Mouse (Mus musculus) ES-E14 (cell line): Measurements from ENCODE around the gene Apopt1. TPM values are rescaled to one million over a fixed set of nuclear protein-coding genes. Genes with fewer than 3 reads are reported as not detected.

Source experiments
- DNase-seq: peaks from one replicate; pipeline ENCODE4 v3.0.0-alpha.2; 2013; ENCODE audit warnings: low read depth, low spot score
- H3K27ac ChIP-seq: 2 replicates; pipeline ENCODE4 v1.5.1; 2012; ENCODE audit warnings: low read depth, mild to moderate bottlenecking, low read length, moderate library complexity, mixed read lengths; ENCODE audit not compliant: poor library complexity, insufficient read depth, severe bottlenecking
- H3K36me3 ChIP-seq: 2 replicates; pipeline ENCODE4 v1.6.1; 2012; ENCODE audit warnings: mild to moderate bottlenecking, low read length, moderate library complexity, mixed read lengths; ENCODE audit not compliant: control insufficient read depth, poor library complexity, insufficient read depth, severe bottlenecking
- H3K4me1 ChIP-seq, 2 experiments: fragments of 150-350 bp in 1 of 2; sonication (generic) in 1 of 2; 2 replicates each; pipeline ENCODE4 v1.6.1; 2012; ENCODE audit warnings: low read length in 2 of 2, mild to moderate bottlenecking in 1 of 2, mixed read lengths in 1 of 2; ENCODE audit not compliant: control insufficient read depth in 2 of 2, insufficient read depth in 2 of 2, poor library complexity in 1 of 2
- H3K4me3 ChIP-seq, 2 experiments: fragments of 150-350 bp in 1 of 2; sonication (generic) in 1 of 2; 2 replicates each; pipeline ENCODE4 v1.5.1; 2012; ENCODE audit warnings: low read length in 2 of 2, low read depth in 1 of 2, mild to moderate bottlenecking in 1 of 2, mixed read lengths in 1 of 2; ENCODE audit not compliant: insufficient read depth in 1 of 2, poor library complexity in 1 of 2, severe bottlenecking in 1 of 2
- H3K9ac ChIP-seq: 2 replicates; pipeline ENCODE4 v1.6.1; 2012; ENCODE audit warnings: low read depth, mild to moderate bottlenecking, low read length, mixed read lengths; ENCODE audit not compliant: poor library complexity, insufficient read depth, severe bottlenecking
- H3K9me3 ChIP-seq: fragments of 150-350 bp; sonication (generic); 2 replicates; pipeline ENCODE4 v1.6.1; 2012; ENCODE audit warnings: low read depth, mild to moderate bottlenecking, low read length; ENCODE audit not compliant: control insufficient read depth, insufficient read depth
- CHD2 ChIP-seq: IDR thresholded peaks from 2 replicates; pipeline ENCODE4 v1.6.1; 2014; ENCODE audit warnings: mild to moderate bottlenecking, low read depth, low read length, inconsistent platforms
- HCFC1 ChIP-seq: IDR thresholded peaks from 2 replicates; pipeline ENCODE4 v1.6.1; 2012; ENCODE audit warnings: low read length, inconsistent platforms, borderline replicate concordance; ENCODE audit not compliant: insufficient read depth
- MAFK ChIP-seq: IDR thresholded peaks from 2 replicates; pipeline ENCODE4 v1.6.1; 2014; ENCODE audit warnings: mild to moderate bottlenecking, low read depth, low read length, inconsistent platforms; ENCODE audit not compliant: insufficient read depth
- ZC3H11A ChIP-seq: IDR thresholded peaks from 2 replicates; pipeline ENCODE4 v1.6.1; 2012; ENCODE audit warnings: low read depth, mild to moderate bottlenecking, inconsistent platforms, low read length, borderline replicate concordance
- ZNF384 ChIP-seq: IDR thresholded peaks from 2 replicates; pipeline ENCODE4 v1.6.1; 2012; ENCODE audit warnings: low read depth, low read length, inconsistent platforms
- in situ Hi-C, 2 experiments: fragments of 600-800 bp; cut with MboI; formaldehyde crosslinking; loops; one replicate each; pipeline ENCODE4 v1.15.1; 2025; ENCODE audit warnings: low sequenced_read_pairs in 2 of 2, inconsistent platforms in 1 of 2; ENCODE audit not compliant: unreplicated experiment in 2 of 2
- total RNA-seq: library from RNA; depleted of rRNA; stranded (reverse); fragments of 300-350 nt; gene quantifications from 2 replicates; pipeline ENCODE4 v1.2.3, GENCODE M21; 2012

Apopt1 gene
- total RNA-seq, 1 experiment = 15.2 TPM

- Histone ChIP-seq H3K4me3 (no peak overlapping the region), H3K27ac (no peak overlapping the region), H3K9ac (no peak overlapping the region), H3K36me3 (peaks cover 18% of the 10 kb centered on the region), H3K9me3 (no peaks in the 10 kb centered on the region), H3K4me1 (peaks cover 8 to 30% of the 10 kb centered on the region in 2 experiments; a peak in 3 of 4 replicates)
- TF ChIP-seq ZNF384 (no peak), MAFK (no peak), HCFC1 (no peak), ZC3H11A (no peak)
- in situ Hi-C loops = no loop called here
- no peak for DNase-seq
Observed at GRCm38 (mm10) chr12:111770651-111771050, 57.6 kb downstream of the Apopt1 start.

- DNase-seq = no peak
- no peaks in the 10 kb centered on the region for H3K9me3 ChIP-seq
- peaks cover 5 to 15% of the 10 kb centered on the region in 2 experiments; a peak in 2 of 4 replicates for H3K4me1 ChIP-seq
- no peak overlapping the region for H3K27ac ChIP-seq
- no peak for TF ChIP-seq CHD2
- TF ChIP-seq HCFC1 = no peak
- TF ChIP-seq MAFK = no peak
- no peak for TF ChIP-seq ZC3H11A
- no peak for TF ChIP-seq ZNF384
- in situ Hi-C loops = no loop called here
- peaks cover 34% of the 10 kb centered on the region for H3K36me3 ChIP-seq
- peak overlapping the region; percentile 2 to 22; a peak in 2 of 4 replicates for H3K4me3 ChIP-seq
- no peak overlapping the region for H3K9ac ChIP-seq
Observed at GRCm38 (mm10) chr12:111774156-111774555, 61.1 kb downstream of the Apopt1 start.

DNA sequence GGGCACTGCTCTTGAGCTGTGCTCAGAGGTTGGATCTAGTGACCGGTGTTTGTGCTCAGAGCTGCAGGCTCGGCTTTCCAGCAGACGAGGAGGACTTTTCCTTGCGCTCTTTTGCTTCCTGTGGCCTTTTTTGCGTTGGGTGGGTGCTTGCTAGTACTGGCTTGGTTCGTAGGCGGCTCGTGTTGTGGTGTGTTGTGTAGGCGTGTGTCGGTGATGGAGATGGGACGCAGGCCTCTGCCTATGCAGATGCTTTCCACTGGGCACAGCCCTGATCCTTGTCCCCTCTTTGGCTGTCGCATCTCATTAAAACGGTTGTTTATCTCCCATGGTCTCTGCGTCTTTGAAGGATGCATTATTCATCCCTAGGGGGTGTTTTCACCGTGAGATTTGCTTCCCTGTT lies 61.8 kb downstream of the Apopt1 start:
- Histone ChIP-seq H3K27ac (no peak overlapping the region), H3K9me3 (no peaks in the 10 kb centered on the region)
- TF ChIP-seq ZC3H11A (no peak), CHD2 (no peak), HCFC1 (no peak), MAFK (no peak), ZNF384 (no peak)

DNA sequence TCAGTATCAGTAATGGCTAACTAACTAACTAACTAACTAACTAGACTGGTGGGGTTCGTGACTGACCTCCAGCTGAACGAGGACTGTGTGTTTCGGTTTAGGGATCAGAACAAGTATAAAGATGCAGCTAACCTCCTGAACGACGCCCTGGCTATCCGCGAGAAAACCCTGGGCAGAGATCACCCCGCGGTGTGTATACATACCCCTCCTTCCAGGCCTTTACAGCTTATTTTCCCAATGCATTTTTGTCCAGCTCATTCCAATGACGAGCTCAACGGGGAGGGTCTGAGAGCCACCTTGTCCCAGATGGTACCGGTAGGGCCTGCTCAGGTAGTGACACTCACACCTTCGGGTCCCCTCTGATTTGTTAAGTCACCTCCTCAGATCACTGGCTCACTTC lies 64.9 kb downstream of the Apopt1 start:
- H3K9ac ChIP-seq = no peak overlapping the region
- DNase-seq = no peak
- no peak overlapping the region for H3K27ac ChIP-seq
- no peak overlapping the region for H3K4me3 ChIP-seq
- no peaks in the 10 kb centered on the region for H3K9me3 ChIP-seq
- TF ChIP-seq ZC3H11A (no peak), ZNF384 (no peak), MAFK (no peak), HCFC1 (no peak), CHD2 (no peak)
- in situ Hi-C loops = no loop called here
- H3K4me1 ChIP-seq = peaks cover 3 to 12% of the 10 kb centered on the region in 2 experiments; a peak in 2 of 4 replicates
- H3K36me3 ChIP-seq = peaks cover 46% of the 10 kb centered on the region; the same call in 1 of the 2 replicates

More for the DNA sequence above, 61.8 kb downstream of the Apopt1 start:
- in situ Hi-C loops = no loop called here
- H3K9ac ChIP-seq = no peak overlapping the region
- no peak overlapping the region for H3K4me3 ChIP-seq
- H3K4me1 ChIP-seq = peaks cover 3 to 13% of the 10 kb centered on the region in 2 experiments; a peak in 2 of 4 replicates
- H3K36me3 ChIP-seq = peaks cover 37% of the 10 kb centered on the region
- no peak for DNase-seq

DNA sequence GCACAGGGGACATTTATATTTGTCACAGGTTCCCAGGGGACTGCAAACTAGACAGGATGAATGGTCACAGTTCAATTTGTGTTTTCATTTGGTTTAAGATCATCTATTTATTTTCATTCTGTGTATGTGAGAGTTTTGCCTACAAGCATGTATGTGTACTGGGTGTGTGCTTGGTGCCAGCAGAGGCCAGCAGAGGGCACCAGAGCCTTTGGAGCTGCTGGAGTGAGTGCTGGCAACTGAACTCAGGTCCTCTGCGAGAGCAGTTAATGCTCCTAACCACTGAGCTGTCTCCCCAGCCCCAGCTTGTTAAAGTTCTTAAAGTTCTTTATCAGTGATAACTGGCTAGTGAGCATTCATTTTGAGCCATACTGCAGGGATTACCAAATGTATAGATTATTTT lies 66.5 kb downstream of the Apopt1 start:
- no peak overlapping the region for H3K4me3 ChIP-seq
- H3K9ac ChIP-seq = no peak overlapping the region
- TF ChIP-seq CHD2 (no peak), ZC3H11A (peak; percentile 13; the same call in 1 of the 2 replicates)
- H3K27ac ChIP-seq = no peak overlapping the region
- no peak for DNase-seq
- no peaks in the 10 kb centered on the region for H3K9me3 ChIP-seq
- peaks cover 46% of the 10 kb centered on the region; the same call in 1 of the 2 replicates for H3K36me3 ChIP-seq
- H3K4me1 ChIP-seq = peaks cover 0 to 3% of the 10 kb centered on the region in 2 experiments; a peak in 1 of 4 replicates
- in situ Hi-C loops = no loop called here
